Mouse (Mus musculus) myocyte (in vitro differentiated cells): ENCODE results near the gene Mavs.

Experiments
- MAX ChIP-seq: IDR thresholded peaks from one replicate; pipeline ENCODE4 v1.6.1; 2011; ENCODE audit warnings: low read depth, mild to moderate bottlenecking, control low read depth
- POLR2AphosphoS2 ChIP-seq: IDR thresholded peaks from one replicate; pipeline ENCODE4 v1.6.1; 2011; ENCODE audit warnings: low read depth, control low read depth; ENCODE audit not compliant: insufficient read length
- USF1 ChIP-seq: IDR thresholded peaks from one replicate; pipeline ENCODE4 v1.6.1; 2011; ENCODE audit warnings: low read depth, mild to moderate bottlenecking, control low read depth, moderate library complexity

GRCm38 (mm10) chr2:131242180-131242579 lies 8.3 kb downstream of the Mavs start:
- TF ChIP-seq USF1 (no peak), MAX (no peak), POLR2AphosphoS2 (no peak)
